Mouse (Mus musculus) cerebellum, postnatal 36 days (tissue): ENCODE results near the gene 4930544D05Rik.
A peak's percentile ranks its signal among the peaks of the same experiment; 100 is the strongest.

Source experiments
- DNase-seq, 2 experiments: peaks; one replicate each; pipeline ENCODE4 v3.0.0; 2021 to 2022; ENCODE audit warnings: mixed read lengths in 2 of 2

4930544D05Rik gene

GRCm38 (mm10) chr11:70605024-70605566 lies 10.6 kb upstream of the 4930544D05Rik start:
- DNase-seq, result peak; percentile 83 to 86

- no peak for DNase-seq
Observed at GRCm38 (mm10) chr11:70606717-70607116, 8.9 kb upstream of the 4930544D05Rik start.

- DNase-seq, result no peak
Observed at GRCm38 (mm10) chr11:70607611-70608010, 8.0 kb upstream of the 4930544D05Rik start.

- DNase-seq, result peak in 1 of 2 experiments; percentile 29
Observed at GRCm38 (mm10) chr11:70608381-70609066, 7.1 kb upstream of the 4930544D05Rik start.

GRCm38 (mm10) chr11:70610752-70611151 lies 4.9 kb upstream of the 4930544D05Rik start:
- no peak for DNase-seq

GRCm38 (mm10) chr11:70612505-70612904 lies 3.1 kb upstream of the 4930544D05Rik start:
- no peak for DNase-seq

GRCm38 (mm10) chr11:70615074-70615473 lies 574 bp upstream of the 4930544D05Rik start:
- DNase-seq, result peak; percentile 27 to 31

- DNase-seq, result no peak
Observed at GRCm38 (mm10) chr11:70619101-70619500, 3.5 kb downstream of the 4930544D05Rik start, which contains the start of gene Chrne. Gene Chrne, minus strand, starts transcription at chr11:70619216.

- no peak for DNase-seq
Observed at GRCm38 (mm10) chr11:70621972-70622814, 6.5 kb downstream of the 4930544D05Rik start.

GRCm38 (mm10) chr11:70623053-70623742 lies 7.5 kb downstream of the 4930544D05Rik start:
- no peak for DNase-seq

GRCm38 (mm10) chr11:70625473-70625872 lies 9.8 kb downstream of the 4930544D05Rik start:
- DNase-seq, result peak in 1 of 2 experiments; percentile 34

GRCm38 (mm10) chr11:70626877-70627276 lies 11.2 kb downstream of the 4930544D05Rik start:
- no peak for DNase-seq

- DNase-seq, result no peak
Observed at GRCm38 (mm10) chr11:70628431-70628830, 12.8 kb downstream of the 4930544D05Rik start.

GRCm38 (mm10) chr11:70629557-70629956 lies 13.9 kb downstream of the 4930544D05Rik start:
- DNase-seq, result no peak

GRCm38 (mm10) chr11:70630129-70630528 lies 14.5 kb downstream of the 4930544D05Rik start:
- DNase-seq, result no peak

- DNase-seq, result no peak
Observed at GRCm38 (mm10) chr11:70635601-70636000, 20.0 kb downstream of the 4930544D05Rik start.

- no peak for DNase-seq
Observed at GRCm38 (mm10) chr11:70637764-70638163, 22.1 kb downstream of the 4930544D05Rik start.

GRCm38 (mm10) chr11:70638293-70638692 lies 22.6 kb downstream of the 4930544D05Rik start:
- DNase-seq, result no peak

GRCm38 (mm10) chr11:70638714-70639278 lies 23.1 kb downstream of the 4930544D05Rik start, which contains the start of gene Gp1ba:
Gene Gp1ba, plus strand, starts transcription at chr11:70639122.
- no peak for DNase-seq

GRCm38 (mm10) chr11:70639976-70640375 lies 24.3 kb downstream of the 4930544D05Rik start:
- DNase-seq, result no peak

- DNase-seq, result no peak
Observed at GRCm38 (mm10) chr11:70641241-70641640, 25.6 kb downstream of the 4930544D05Rik start.

GRCm38 (mm10) chr11:70643051-70643450 lies 27.4 kb downstream of the 4930544D05Rik start:
- no peak for DNase-seq
